16 mouse cellular contexts compared by ENCODE assay signal in genomic region chr3:9425661-9426060, GRCm38 (mm10).
"Had no signal": no experiment of that assay in that cellular context is flagged by ENCODE, and none has a peak within 500 bp of the region (broad histone marks: within the 10 kb centered on the region; RNA-seq: fewer than 3 reads in every experiment).

No protein-coding gene starts in this region.

- H3K4me3 ChIP-seq: neural tube, embryonic 13.5 days; neural tube, embryonic 15.5 days; stomach, embryonic 15.5 days had no signal

- H3K36me3 ChIP-seq: neural tube, embryonic 13.5 days; neural tube, embryonic 15.5 days; stomach, embryonic 15.5 days had no signal

- H3K4me2 ChIP-seq: neural tube, embryonic 13.5 days; neural tube, embryonic 15.5 days; stomach, embryonic 15.5 days had no signal

- H3K4me1 ChIP-seq: neural tube, embryonic 13.5 days; neural tube, embryonic 15.5 days; stomach, embryonic 15.5 days had no signal

- H3K9ac ChIP-seq: neural tube, embryonic 13.5 days; neural tube, embryonic 15.5 days; stomach, embryonic 15.5 days had no signal

- H3K9me3 ChIP-seq: neural tube, embryonic 13.5 days; neural tube, embryonic 15.5 days; stomach, embryonic 15.5 days had no signal

- DNase-seq: retina, postnatal 1 day; right cerebral cortex, adult 18-20 months; right cerebral cortex, postnatal 14 days; right cerebral cortex, postnatal 25 days; right cerebral cortex, postnatal 4 days; spleen, adult 18-20 months; thymus, adult 18-20 months; thymus, adult 2 months; thymus, postnatal 14 days; thymus, postnatal 25 days; thymus, postnatal 36 days; thymus, postnatal 4 days had no signal

- H3K27ac ChIP-seq: neural tube, embryonic 13.5 days; neural tube, embryonic 15.5 days; stomach, embryonic 15.5 days; stomach, postnatal 0 days had no signal

- H3K27me3 ChIP-seq: neural tube, embryonic 13.5 days; neural tube, embryonic 15.5 days; stomach, embryonic 15.5 days had no signal
